In the genomic region with DNA sequence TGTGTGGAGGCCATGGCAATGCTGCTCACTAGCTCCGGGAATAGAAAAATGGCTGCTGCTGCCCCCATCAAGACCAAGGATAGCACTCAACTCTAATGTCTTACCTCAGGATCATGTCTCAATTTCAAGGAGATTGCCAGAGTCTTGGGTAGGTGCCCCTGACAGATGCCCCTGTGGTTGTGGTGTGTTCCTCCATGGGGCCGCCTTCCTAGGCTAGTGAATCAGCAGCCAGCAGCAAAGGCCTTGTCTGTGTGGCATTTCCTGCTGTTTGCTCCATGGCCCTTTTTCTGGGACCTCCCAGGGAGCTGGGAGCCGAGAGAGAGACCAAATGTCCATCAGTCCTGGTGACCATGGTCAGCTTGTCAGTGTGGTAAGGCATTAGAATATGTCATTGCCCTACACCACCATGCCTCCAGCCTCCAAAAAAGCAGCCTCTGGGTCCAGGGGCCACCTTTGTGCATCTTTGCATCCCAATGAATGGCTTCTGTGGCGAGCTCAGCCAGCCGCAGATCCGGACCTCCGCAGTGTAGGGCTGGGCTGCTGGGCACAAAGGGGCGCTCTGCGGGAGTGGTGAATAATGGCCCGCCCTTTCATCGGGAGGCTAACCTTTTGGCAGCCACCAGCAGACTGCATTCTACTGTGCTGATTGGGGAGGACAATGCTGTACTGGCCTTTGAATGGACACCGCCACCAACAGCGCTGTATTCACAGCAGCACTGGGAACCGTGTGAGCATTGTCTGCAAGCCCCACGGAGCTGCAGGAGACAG, we compare ENCODE assay signal across 12 mouse cellular contexts. TPM values are rescaled to one million over a fixed set of nuclear protein-coding genes. Genes with fewer than 3 reads are reported as not detected.
DNase-seq lines count a peak whose midpoint lies in the region; ATAC-seq lines count a peak whose summit lies in the region.
"Had no signal": no experiment of that assay in that cellular context is flagged by ENCODE, and none has a peak within 500 bp of the region (broad histone marks: within the 10 kb centered on the region; RNA-seq: fewer than 3 reads in every experiment).

No protein-coding gene starts in this region.

- no peak overlapping the region for H3K4me2 ChIP-seq in kidney, embryonic 15.5 days
- H3K4me2 ChIP-seq in hindbrain, embryonic 15.5 days = no peak overlapping the region
- H3K4me2 ChIP-seq in neural tube, embryonic 15.5 days = no peak overlapping the region
- H3K4me2 ChIP-seq: limb, embryonic 12.5 days had no signal

- H3K36me3 ChIP-seq in kidney, embryonic 15.5 days = peaks cover 21% of the 10 kb centered on the region
- H3K36me3 ChIP-seq in embryonic facial prominence, embryonic 10.5 days (replicated peaks) = peaks cover 19% of the 10 kb centered on the region
- H3K36me3 ChIP-seq in hindbrain, embryonic 15.5 days = 0 out of 2 replicates have a peak, but pooled peaks cover 4% of the 10 kb centered on the region
- H3K36me3 ChIP-seq in neural tube, embryonic 15.5 days = peaks cover 9% of the 10 kb centered on the region; the same call in 1 of the 2 replicates

- no peak for DNase-seq in kidney, adult 9 months
- peak; percentile 65 for DNase-seq in embryonic facial prominence, embryonic 10.5 days (ENCODE audit: low spot score)
- no peak for DNase-seq in thymus, postnatal 25 days
- no peak for DNase-seq in heart, postnatal 25 days (ENCODE audit: low spot score)
- no peak for DNase-seq in thymus, postnatal 4 days
- DNase-seq: adrenal gland, postnatal 10 days; kidney, postnatal 10 days had no signal

- no peaks in the 10 kb centered on the region for H3K9me3 ChIP-seq in kidney, embryonic 15.5 days (replicated peaks)
- no peaks in the 10 kb centered on the region for H3K9me3 ChIP-seq in embryonic facial prominence, embryonic 10.5 days
- H3K9me3 ChIP-seq in hindbrain, embryonic 15.5 days = no peaks in the 10 kb centered on the region
- no peaks in the 10 kb centered on the region for H3K9me3 ChIP-seq in neural tube, embryonic 15.5 days (replicated peaks)
- H3K9me3 ChIP-seq: limb, embryonic 12.5 days had no signal

- no peak overlapping the region for H3K27ac ChIP-seq in kidney, embryonic 15.5 days
- peak overlapping the region; percentile 42; the same call in 1 of the 2 replicates for H3K27ac ChIP-seq in embryonic facial prominence, embryonic 10.5 days (replicated peaks)
- no peak overlapping the region for H3K27ac ChIP-seq in hindbrain, embryonic 15.5 days (replicated peaks)
- H3K27ac ChIP-seq in neural tube, embryonic 15.5 days (replicated peaks) = no peak overlapping the region
- H3K27ac ChIP-seq: limb, embryonic 12.5 days had no signal

- ATAC-seq in kidney, embryonic 15.5 days (replicated peaks; ENCODE audit: low FRiP score) = peak; percentile 59
- ATAC-seq in hindbrain, embryonic 15.5 days (ENCODE audit: low FRiP score, low read depth) = peak; percentile 64
- peak; percentile 60 for ATAC-seq in neural tube, embryonic 15.5 days (ENCODE audit: low FRiP score)

- 29% methylated on average over 15 of the region's 15 CpGs for WGBS in kidney, embryonic 15.5 days
- WGBS in embryonic facial prominence, embryonic 10.5 days = 20% methylated on average over 15 of the region's 15 CpGs
- WGBS in hindbrain, embryonic 15.5 days = 19% methylated on average over 15 of the region's 15 CpGs
- WGBS in neural tube, embryonic 15.5 days = 17% methylated on average over 15 of the region's 15 CpGs

- H3K9ac ChIP-seq in kidney, embryonic 15.5 days = no peak overlapping the region
- H3K9ac ChIP-seq in hindbrain, embryonic 15.5 days = no peak overlapping the region
- no peak overlapping the region for H3K9ac ChIP-seq in neural tube, embryonic 15.5 days (replicated peaks)
- H3K9ac ChIP-seq: limb, embryonic 12.5 days had no signal

- no peak overlapping the region for H3K4me3 ChIP-seq in kidney, embryonic 15.5 days (replicated peaks)
- H3K4me3 ChIP-seq in embryonic facial prominence, embryonic 10.5 days = no peak overlapping the region
- H3K4me3 ChIP-seq in hindbrain, embryonic 15.5 days = no peak overlapping the region
- H3K4me3 ChIP-seq in neural tube, embryonic 15.5 days (replicated peaks) = no peak overlapping the region
- H3K4me3 ChIP-seq: limb, embryonic 12.5 days had no signal

- peaks cover 16% of the 10 kb centered on the region for H3K4me1 ChIP-seq in kidney, embryonic 15.5 days
- peaks cover 28% of the 10 kb centered on the region for H3K4me1 ChIP-seq in embryonic facial prominence, embryonic 10.5 days
- H3K4me1 ChIP-seq in hindbrain, embryonic 15.5 days (replicated peaks) = peaks cover 15% of the 10 kb centered on the region
- H3K4me1 ChIP-seq in neural tube, embryonic 15.5 days = peaks cover 18% of the 10 kb centered on the region

- intact Hi-C loops in heart, postnatal 25 days (cut with DNase I) = no loop called here

- no peaks in the 10 kb centered on the region for H3K27me3 ChIP-seq in kidney, embryonic 15.5 days
- peaks cover 73% of the 10 kb centered on the region for H3K27me3 ChIP-seq in embryonic facial prominence, embryonic 10.5 days (replicated peaks; ENCODE audit: low read depth, poor library complexity, severe bottlenecking)
- H3K27me3 ChIP-seq in hindbrain, embryonic 15.5 days = peaks cover 71% of the 10 kb centered on the region
- H3K27me3 ChIP-seq in neural tube, embryonic 15.5 days (replicated peaks) = peaks cover 80% of the 10 kb centered on the region
- H3K27me3 ChIP-seq: limb, embryonic 12.5 days had no signal

RNA-seq across cellular contexts. Expression of a gene that starts 54.1 kb away (rescaled TPM):
- polyA plus RNA-seq in kidney, embryonic 15.5 days (2015; fragmentation: Nextera tagmentation; extraction: Ambion mirVana) = not detected in 2 replicates
- 3.8 and 15.1 TPM in 2 replicates for polyA plus RNA-seq in embryonic facial prominence, embryonic 10.5 days (2016; fragmentation: Nextera tagmentation; extraction: Ambion mirVana)
- 9.3 and 10.2 TPM in 2 replicates for polyA plus RNA-seq in hindbrain, embryonic 15.5 days (2015; fragmentation: Nextera tagmentation; extraction: Ambion mirVana)
- 6.1 and 7.8 TPM in 2 replicates for polyA plus RNA-seq in neural tube, embryonic 15.5 days (2015; fragmentation: Nextera tagmentation; extraction: Ambion mirVana)
- total RNA-seq in heart, postnatal 25 days (2021) = under 1 TPM in 1 of 2 experiments, not detected in 1; 0.21 TPM
- total RNA-seq: adrenal gland, postnatal 10 days had no signal
- polyA plus RNA-seq: gonadal fat pad, adult 2 months; limb, embryonic 12.5 days had no signal
